Mouse (Mus musculus): Measurements from ENCODE around the gene Clptm1.
"Not testable (repeated sequence)": the region's sequence is repeated elsewhere in the genome, so short reads cannot be mapped to it uniquely, and the experiment has no call there.

The Clptm1 gene

DNA sequence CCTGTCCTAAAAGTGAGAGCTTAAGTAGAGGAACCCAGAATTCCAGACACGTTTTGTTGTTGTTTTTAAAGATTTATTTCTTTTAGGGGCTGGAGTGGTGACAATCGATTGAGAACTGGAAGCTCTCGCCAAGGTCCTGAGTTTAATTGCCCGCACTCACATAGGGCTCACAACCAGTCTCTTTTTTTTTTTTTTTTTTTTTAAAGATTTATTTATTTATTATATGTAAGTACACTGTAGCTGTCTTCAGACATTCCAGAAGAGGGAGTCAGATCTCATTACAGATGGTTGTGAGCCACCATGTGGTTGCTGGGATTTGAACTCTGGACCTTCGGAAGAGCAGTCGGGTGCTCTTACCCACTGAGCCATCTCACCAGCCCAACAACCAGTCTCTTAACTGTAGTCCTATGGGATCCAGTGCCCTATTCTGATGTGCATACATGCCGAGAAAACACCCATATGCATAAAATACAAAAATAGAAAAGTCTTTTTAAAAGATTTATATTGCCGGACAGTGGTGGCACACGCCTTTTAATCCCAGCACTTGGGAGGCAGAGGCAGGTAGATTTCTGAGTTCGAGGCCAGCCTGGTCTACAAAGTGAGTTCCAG, 60.1 kb downstream of the Clptm1 start:
- DNase-seq, result not testable (repeated sequence)

DNA sequence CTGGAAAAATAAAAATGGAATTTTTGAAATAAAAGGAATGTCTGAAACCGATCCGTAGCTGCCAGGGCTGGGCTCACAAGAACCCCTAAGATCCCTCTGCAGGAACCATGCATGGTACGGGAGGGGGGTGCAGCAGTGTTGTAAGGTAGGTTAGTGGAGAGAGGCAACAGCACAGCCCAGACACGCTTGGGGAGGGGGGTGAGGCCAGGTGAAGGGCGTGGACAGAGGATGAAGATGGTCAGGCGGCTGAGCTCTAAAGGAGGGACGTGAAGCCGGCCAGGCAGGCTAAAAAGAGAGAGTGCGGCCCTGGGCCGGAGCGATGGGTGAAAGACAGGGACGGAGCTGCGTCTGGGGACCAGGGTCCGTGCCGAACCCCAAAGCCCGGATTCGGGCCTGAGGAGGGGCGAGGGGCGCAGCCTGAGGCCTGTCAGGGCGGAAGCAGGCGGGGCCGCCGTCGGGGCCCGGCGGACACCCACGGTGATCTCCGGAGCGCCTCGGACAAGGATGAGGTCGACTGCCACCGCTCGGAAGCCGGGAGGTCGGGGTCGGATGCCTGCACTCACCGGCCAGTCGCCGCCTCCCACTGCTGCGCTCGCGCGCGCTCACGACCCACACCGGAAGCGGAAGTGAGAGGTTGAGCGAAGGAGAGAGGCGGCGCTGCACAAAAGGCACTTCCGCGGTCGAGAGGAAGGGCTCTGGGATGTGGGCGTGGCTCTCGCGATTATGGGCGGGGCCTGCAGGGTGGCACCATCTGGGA, 60.8 kb downstream of the Clptm1 start, which contains the start of gene Clasrp:
Gene Clasrp, minus strand, starts transcription at position 638 of the 757 bp plus-strand sequence.
- peak; percentile 97 for DNase-seq

- no peak for DNase-seq
Observed at GRCm38 (mm10) chr7:19603055-19603454, 61.8 kb downstream of the Clptm1 start.

DNA sequence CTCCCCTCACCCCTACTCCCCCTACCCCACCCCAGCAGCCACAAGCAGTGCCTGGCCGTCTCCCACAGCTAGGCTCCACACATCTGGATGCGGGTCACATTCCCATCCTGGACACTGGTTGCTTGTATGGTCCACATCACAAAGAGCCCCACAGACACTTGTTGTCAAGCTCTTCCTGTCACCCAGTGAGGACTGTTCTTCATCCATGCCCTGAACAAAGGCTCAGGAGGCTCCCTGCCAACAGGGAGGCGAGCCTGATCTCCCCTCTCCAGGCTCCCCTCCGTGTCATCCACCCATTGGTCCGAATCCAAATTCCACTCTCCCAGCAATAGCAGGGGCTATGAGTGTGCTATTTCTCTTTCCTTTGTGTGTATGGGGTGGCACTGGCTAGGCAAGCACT, 64.3 kb downstream of the Clptm1 start:
- DNase-seq, result no peak

DNA sequence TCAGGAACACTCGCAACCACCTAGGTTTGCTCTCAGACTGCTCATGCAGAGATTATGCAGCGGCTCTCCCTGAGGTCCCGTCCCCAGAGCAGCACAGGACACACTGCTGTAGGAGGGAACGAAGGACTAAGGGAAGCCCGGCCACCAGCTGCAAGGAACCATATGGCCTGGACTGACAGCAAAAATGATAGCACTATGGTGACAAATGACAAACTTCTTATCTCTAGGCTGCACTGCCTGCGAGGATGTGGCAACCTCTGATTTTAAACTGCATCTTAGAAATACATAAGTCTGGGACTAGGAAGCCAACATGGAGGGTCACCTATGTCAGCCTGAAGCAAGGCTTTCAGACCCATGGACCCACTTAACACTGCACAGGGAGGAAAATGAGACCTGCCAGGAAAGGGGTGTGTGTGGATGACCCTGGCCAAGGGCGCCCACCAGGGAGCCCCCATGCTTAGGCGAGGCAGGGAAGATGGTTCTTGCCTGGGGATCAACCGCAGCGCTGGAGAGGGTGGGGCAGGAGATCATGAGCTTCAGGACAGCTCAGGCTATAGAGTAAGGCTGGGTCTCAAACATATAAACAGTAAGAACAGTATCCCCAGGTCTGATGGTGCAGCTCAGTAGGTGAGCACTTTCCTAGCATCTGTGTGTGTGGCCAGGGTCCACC, 71.6 kb downstream of the Clptm1 start:
- no peak for DNase-seq

GRCm38 (mm10) chr7:19589917-19590316, 74.9 kb downstream of the Clptm1 start:
- peak; percentile 63 to 75 for DNase-seq

DNA sequence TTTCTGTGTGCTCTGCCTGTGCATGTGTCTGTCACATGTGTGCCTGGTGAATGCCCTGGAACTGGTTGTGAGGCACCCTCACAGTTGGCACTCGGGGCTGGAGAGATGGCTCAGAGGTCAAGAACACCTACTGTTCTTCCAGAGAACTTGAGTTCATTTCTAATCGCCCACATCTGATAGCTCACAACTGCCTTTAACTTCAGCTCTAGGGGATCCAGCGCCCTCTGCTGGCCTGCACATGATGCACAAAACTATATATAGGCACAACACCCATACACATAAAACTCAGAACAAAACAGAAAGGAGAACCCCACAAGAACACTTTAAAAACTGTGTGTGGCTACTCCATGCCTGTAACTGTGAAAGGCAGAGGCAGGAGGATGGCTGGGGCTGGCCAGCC, 75.6 kb downstream of the Clptm1 start:
- DNase-seq, result peak in 1 of 2 experiments; percentile 65

- no peak for DNase-seq
Observed at GRCm38 (mm10) chr7:19586269-19586668, 78.6 kb downstream of the Clptm1 start.
